Mouse (Mus musculus): ENCODE measurements around the gene Cpt1a. TPM values are rescaled to one million over a fixed set of nuclear protein-coding genes. Genes with fewer than 3 reads are reported as not detected.
A peak's percentile ranks its signal among the peaks of the same experiment; 100 is the strongest.

The Cpt1a gene
- polyA plus RNA-seq (2015; fragmentation: Nextera tagmentation; extraction: Ambion mirVana): 12.9 TPM in 2 replicates

DNA sequence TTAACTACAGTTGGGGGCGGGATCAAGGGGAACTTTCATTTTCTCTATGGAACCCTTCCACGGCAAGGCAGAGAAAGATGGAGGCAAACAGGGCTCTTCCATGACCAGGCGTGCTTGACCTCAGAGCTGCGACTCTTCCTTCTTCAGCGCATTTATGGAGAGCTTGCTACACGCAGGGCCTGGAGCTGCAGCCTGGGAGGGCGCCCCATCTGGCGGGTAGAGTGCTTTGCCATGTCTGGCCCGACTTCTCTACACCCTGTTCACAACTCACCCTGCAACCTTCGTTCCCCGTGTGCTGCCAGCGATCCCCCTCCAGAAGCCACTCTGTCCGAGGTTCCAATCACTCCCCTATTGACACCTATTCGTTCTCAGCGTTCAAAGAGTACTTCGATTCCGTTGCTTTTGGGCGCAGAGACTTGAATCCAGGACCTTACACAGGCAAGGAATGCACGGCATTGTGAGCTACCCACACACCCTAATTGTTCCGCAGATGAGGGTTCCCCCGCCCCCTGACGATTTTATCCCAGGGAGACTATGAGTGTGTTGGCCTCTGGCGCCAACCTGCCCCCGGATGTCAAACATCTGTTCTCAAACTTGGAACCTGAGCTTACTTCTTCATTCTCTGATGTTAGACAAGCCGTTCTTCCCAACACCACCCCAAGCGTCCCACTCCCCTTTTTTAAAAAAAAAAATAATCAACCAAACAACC is at the start of gene Cpt1a:
Cpt1a (plus strand) TSS at position 74 of the 709 bp plus-strand sequence.
- peaks cover 43% of the 10 kb centered on the region for H3K27me3 ChIP-seq
- H3K4me3 ChIP-seq (replicated peaks): peak within 1 kb of the TSS; percentile 50
- peak within 1 kb of the TSS; percentile 61 for H3K9ac ChIP-seq (replicated peaks)
- no peak for ATAC-seq
- no peak within 1 kb of the TSS for H3K27ac ChIP-seq
- WGBS: 5% methylated on average over 26 of the region's 26 CpGs
- H3K36me3 ChIP-seq: no peaks in the 10 kb centered on the region
- H3K4me2 ChIP-seq (replicated peaks): peak within 1 kb of the TSS; percentile 84
- H3K9me3 ChIP-seq: no peaks in the 10 kb centered on the region
- H3K4me1 ChIP-seq (replicated peaks): peaks cover 50% of the 10 kb centered on the region

DNA sequence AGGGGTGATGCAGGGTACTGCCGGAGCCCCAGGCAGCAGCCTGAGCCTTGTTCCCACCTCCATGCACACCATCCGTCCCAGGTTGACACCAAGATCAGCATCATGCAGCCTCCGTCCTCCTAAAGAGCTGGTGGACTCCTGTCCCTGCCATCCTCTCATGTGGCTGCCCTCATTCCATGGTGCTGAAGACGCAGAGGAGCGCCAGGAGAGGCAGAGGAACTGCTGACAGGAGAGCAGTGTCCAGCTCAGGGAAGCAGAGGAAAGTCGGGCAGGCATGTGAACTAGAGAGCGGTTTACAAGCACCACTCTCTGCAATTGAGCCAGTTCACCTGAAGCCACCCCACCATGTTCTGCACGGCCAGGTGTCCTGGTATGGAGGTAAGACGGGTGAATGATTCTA is 48.8 kb upstream of the Cpt1a start:
- Histone ChIP-seq H3K4me1 (replicated peaks) (no peaks in the 10 kb centered on the region), H3K36me3 (peaks cover 98% of the 10 kb centered on the region), H3K27ac (no peak overlapping the region), H3K9me3 (no peaks in the 10 kb centered on the region), H3K4me2 (replicated peaks) (no peak overlapping the region), H3K4me3 (replicated peaks) (no peak overlapping the region), H3K9ac (replicated peaks) (no peak overlapping the region), H3K27me3 (no peaks in the 10 kb centered on the region)
- ATAC-seq: no peak
- WGBS: 92% methylated on average over 9 of the region's 9 CpGs

DNA sequence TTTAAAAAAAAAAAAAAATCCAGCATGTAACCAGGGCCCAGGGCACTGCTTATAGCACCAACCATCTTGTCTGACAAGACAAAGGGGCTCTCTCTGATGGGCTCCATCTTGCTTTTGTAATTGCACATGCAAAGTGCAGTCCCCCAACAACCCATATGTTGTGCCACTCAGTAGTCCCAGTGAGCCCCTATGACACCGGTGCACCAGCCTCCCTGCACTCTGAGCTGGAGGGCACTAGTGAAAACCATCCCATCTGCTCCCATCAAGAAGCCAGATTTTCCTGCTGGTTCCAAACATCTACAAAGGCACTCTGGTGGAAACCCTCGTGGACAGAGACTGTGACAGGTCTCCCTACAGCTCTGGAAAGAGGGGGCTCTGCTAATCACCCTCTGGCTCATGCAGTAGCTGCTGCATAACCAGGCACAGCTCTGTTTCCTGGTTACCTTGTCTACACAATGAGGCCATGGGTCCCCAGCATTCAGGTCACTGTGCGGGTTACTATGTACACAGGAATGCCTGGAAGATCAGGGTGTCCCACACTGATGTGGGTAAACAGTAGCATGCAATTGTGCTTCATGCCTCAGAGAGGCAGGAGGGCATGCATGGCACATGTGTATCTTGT is 46.3 kb upstream of the Cpt1a start:
- Histone ChIP-seq H3K9me3 (no peaks in the 10 kb centered on the region), H3K27ac (no peak overlapping the region), H3K4me3 (replicated peaks) (no peak overlapping the region), H3K27me3 (no peaks in the 10 kb centered on the region), H3K4me1 (replicated peaks) (peaks cover 3% of the 10 kb centered on the region; the same call in 1 of the 2 replicates), H3K4me2 (replicated peaks) (no peak overlapping the region), H3K9ac (replicated peaks) (no peak overlapping the region), H3K36me3 (peaks cover 92% of the 10 kb centered on the region)
- 86% methylated on average over 3 of the region's 3 CpGs for WGBS
- no peak for ATAC-seq

DNA sequence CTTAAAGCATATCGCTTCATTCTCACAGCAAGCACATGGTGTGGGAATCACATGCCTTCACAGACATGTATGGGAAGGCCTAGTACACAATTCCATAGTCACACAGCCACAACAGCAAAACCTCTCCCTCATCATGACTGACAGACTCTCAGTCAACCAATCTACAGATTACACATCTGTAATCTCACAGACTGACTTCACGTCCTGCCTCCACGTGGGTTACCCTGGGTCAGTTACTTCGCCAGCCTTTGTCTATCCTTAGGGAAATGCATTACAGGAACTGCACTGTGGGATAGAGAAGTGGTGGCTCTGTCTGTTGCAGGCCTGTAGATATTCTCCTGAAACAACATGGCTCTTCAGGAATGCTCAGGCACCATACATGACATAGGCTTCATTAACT is 40.2 kb upstream of the Cpt1a start:
- Histone ChIP-seq H3K9me3 (no peaks in the 10 kb centered on the region), H3K27me3 (no peaks in the 10 kb centered on the region), H3K4me2 (replicated peaks) (peak overlapping the region; percentile 75), H3K4me3 (replicated peaks) (peak overlapping the region; percentile 79), H3K36me3 (peaks cover 51% of the 10 kb centered on the region), H3K4me1 (replicated peaks) (peaks cover 26% of the 10 kb centered on the region), H3K9ac (replicated peaks) (peak overlapping the region; percentile 81), H3K27ac (no peak overlapping the region)
- 82% methylated on average over 4 of the region's 4 CpGs for WGBS
- ATAC-seq: 0 out of 2 replicates have a peak, but pooled peaks have one; percentile 7

DNA sequence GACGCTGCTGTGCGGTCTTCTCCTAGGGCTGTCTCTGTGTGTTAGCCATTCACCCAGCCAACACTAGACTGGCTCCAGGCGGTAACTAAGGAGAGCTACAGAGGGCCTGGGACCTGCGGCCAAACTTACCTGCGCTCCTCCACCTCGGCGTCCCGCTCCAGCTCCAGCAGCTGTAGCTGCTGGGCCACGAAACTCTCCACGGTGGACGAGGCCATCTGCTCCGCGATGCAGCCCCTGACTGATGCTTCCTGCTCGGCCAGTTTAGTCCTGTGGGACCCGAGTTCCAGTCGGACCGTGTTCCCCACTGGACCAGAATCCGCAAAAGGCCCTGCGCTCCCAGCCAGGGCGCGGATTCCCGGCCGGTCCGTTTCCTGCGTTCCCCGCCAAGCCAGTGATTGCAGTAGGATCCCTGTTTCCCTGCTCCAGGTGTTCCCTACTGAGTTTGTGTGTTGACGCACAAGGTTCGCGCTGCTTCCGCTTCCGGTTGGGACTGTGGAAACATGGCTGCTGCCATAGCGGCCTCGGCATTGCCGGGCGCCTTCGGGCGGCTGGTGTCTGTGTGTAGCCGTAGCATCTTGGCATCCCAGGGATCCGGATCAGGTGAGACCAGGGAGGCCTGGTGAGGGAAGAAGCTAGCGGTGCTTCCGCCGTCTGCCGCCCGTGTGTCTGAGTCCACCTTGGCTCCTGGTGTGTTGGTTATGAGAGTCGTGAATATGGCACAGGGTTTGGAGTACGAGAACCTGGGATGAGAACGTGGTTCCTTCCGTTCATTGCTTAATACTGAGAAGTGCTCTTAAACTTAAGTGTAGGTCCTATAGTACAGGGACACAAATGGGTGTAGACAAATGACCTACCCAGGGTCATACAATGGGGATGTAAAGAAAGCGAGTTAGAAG is 39.3 kb upstream of the Cpt1a start, which contains the start of the genes Mrpl21 and Ighmbp2:
Mrpl21 (plus strand) TSS at position 330 of the 896 bp plus-strand sequence.
Ighmbp2 (minus strand) TSS at position 446 of the 896 bp plus-strand sequence.
- under 1% methylated on average over 49 of the region's 49 CpGs for WGBS
- Histone ChIP-seq H3K27me3 (no peaks in the 10 kb centered on the region), H3K9me3 (no peaks in the 10 kb centered on the region), H3K27ac (peak within 1 kb of the TSS; percentile 66), H3K4me1 (replicated peaks) (peaks cover 26% of the 10 kb centered on the region), H3K36me3 (peaks cover 51% of the 10 kb centered on the region), H3K4me3 (replicated peaks) (peak within 1 kb of the TSS; percentile 79), H3K4me2 (replicated peaks) (peak within 1 kb of the TSS; percentile 75), H3K9ac (replicated peaks) (peak within 1 kb of the TSS; percentile 81)
- ATAC-seq: peak; percentile 95

DNA sequence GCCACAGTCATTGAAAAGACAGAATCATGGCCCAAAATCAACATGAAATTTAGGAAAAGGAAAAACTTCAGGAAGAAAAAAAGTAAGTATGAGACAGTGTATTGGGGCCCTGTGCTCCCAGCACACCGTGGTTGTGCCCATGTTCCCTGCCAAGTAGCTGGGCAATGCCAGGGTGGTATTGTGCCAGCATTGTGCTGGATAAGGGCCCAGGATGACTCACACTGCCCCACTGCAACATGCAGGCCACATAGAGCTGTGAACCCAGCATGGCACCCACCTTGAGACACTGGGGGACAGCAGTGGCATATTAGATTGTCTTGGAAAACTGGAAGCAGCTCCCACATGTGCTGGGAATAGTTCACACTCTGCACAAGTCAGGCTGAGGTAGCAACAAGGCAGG is 33.1 kb upstream of the Cpt1a start:
- H3K4me1 ChIP-seq (replicated peaks): peaks cover under 1% of the 10 kb centered on the region; the same call in 1 of the 2 replicates
- H3K9ac ChIP-seq (replicated peaks): no peak overlapping the region
- peaks cover 76% of the 10 kb centered on the region for H3K36me3 ChIP-seq
- no peak overlapping the region for H3K27ac ChIP-seq
- no peak overlapping the region for H3K4me3 ChIP-seq (replicated peaks)
- no peak for ATAC-seq
- H3K27me3 ChIP-seq: no peaks in the 10 kb centered on the region
- no peak overlapping the region for H3K4me2 ChIP-seq (replicated peaks)
- H3K9me3 ChIP-seq: no peaks in the 10 kb centered on the region
- WGBS: 100% methylated on average over 1 of the region's 1 CpGs

DNA sequence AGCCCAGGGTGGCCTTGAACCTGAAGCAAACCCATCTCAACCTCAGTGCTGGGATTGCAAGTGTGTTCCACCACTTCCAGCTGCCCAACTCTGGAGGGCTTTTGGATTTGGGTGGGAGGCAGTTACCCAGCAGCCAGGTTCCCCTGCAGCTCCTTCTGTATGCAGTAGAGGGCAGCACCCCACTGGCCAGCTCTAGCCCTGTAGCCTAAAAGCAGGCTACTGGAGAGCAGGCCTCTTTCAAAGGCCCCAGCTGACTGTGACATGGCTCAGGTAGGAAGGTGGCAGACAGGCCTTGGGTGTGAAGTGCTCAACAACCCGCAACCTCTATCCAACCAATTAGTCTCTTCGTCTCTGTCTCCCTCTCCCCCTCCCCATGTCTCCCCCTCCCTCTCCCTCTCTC is 30.1 kb upstream of the Cpt1a start:
- Histone ChIP-seq H3K4me3 (replicated peaks) (no peak overlapping the region), H3K4me2 (replicated peaks) (no peak overlapping the region), H3K36me3 (peaks cover 54% of the 10 kb centered on the region), H3K4me1 (replicated peaks) (no peaks in the 10 kb centered on the region), H3K27ac (no peak overlapping the region), H3K27me3 (no peaks in the 10 kb centered on the region), H3K9me3 (no peaks in the 10 kb centered on the region), H3K9ac (replicated peaks) (no peak overlapping the region)
- WGBS: 68% methylated on average over 2 of the region's 2 CpGs
- peak; percentile 88 for ATAC-seq

DNA sequence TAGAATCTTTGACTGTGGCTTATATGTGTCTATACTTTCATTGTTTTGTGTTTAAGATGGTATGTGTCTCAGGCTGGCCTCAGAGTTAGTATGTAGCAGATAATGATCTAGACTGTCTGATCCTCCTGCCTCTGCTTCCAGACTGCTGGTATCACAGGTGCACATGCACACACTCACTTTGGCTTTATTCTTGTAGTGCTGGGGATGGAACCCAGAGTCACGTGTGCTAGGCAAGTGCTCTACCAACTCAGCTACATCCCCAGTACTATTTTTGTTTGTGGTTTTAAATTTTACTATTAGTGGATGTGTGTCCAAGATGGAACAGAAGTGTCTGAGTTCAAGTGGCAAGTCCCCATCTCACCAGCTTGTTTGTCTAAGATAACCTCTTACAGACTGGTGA is 29.1 kb upstream of the Cpt1a start:
- Histone ChIP-seq H3K4me1 (replicated peaks) (no peaks in the 10 kb centered on the region), H3K9ac (replicated peaks) (no peak overlapping the region), H3K27me3 (no peaks in the 10 kb centered on the region), H3K9me3 (no peaks in the 10 kb centered on the region), H3K36me3 (peaks cover 45% of the 10 kb centered on the region), H3K27ac (no peak overlapping the region), H3K4me3 (replicated peaks) (no peak overlapping the region), H3K4me2 (replicated peaks) (no peak overlapping the region)
- WGBS: 87% methylated on average over 1 of the region's 1 CpGs
- no peak for ATAC-seq

DNA sequence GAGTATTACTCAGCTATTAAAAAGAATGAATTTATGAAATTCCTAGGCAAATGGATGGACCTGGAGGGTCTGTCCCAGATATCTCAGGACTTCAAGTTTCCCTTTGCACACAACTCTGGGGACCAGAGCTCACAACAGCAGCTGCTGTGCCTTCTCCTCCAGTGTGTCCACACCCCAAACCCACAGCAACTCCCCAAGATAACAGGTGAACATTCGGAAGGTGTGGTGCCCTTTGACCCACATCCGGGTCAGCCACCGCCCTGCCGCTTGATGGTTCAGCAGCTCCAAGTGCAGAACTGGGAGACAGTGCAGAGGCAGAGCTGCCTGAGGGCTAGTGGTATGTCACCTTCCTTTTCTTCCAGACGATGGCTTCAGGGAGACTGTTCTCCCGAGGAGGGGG is 26.9 kb upstream of the Cpt1a start:
- WGBS: 91% methylated on average over 6 of the region's 6 CpGs
- Histone ChIP-seq H3K4me1 (replicated peaks) (no peaks in the 10 kb centered on the region), H3K9me3 (no peaks in the 10 kb centered on the region), H3K4me3 (replicated peaks) (no peak overlapping the region), H3K36me3 (peaks cover 28% of the 10 kb centered on the region), H3K27me3 (no peaks in the 10 kb centered on the region), H3K4me2 (replicated peaks) (no peak overlapping the region), H3K9ac (replicated peaks) (no peak overlapping the region), H3K27ac (no peak overlapping the region)
- ATAC-seq: no peak

DNA sequence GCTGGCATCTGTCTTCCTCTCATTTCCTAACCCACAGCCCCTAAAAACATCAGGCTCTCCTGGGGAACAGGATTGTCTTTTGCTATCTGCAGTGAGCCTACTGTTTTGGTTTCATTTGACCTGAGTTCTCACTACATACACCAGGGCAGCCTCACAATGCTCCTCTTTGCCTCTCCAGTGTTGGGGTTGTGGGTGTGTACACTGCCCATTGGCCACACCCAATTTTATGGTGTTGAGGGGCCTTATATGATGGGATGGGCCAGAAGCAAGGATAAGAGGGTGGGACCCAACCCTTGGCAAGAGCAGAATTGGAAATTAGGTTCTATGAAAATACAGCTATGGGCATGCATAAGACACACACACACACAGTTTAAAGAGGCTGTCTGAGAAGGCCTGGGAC is 25.1 kb upstream of the Cpt1a start:
- Histone ChIP-seq H3K4me3 (replicated peaks) (no peak overlapping the region), H3K36me3 (0 out of 2 replicates have a peak, but pooled peaks cover 10% of the 10 kb centered on the region), H3K4me1 (replicated peaks) (no peaks in the 10 kb centered on the region), H3K27ac (no peak overlapping the region), H3K9me3 (no peaks in the 10 kb centered on the region), H3K27me3 (no peaks in the 10 kb centered on the region), H3K9ac (replicated peaks) (no peak overlapping the region), H3K4me2 (replicated peaks) (no peak overlapping the region)
- ATAC-seq: no peak

DNA sequence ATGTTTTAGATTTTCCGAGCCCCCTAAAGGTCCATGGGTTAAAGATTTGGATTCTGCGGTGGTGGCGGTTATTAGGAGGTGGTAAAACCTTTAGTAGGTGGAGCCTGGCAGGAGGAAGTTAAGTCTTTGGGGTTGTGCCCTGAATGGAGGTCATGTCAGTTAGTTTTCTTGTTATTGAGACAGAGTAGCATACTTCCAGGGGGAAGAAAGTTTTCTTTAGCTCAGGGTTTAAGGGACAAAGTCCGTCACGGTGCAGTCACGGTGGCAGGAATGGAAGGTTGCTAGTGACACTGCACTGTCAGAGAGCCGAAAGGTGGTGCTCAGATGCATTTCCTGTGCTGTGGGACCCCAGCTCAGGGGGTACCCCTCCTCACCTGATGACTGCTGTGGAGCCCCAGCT is 24.4 kb upstream of the Cpt1a start:
- WGBS: 89% methylated on average over 7 of the region's 7 CpGs
- Histone ChIP-seq H3K4me1 (replicated peaks) (no peaks in the 10 kb centered on the region), H3K27me3 (no peaks in the 10 kb centered on the region), H3K36me3 (0 out of 2 replicates have a peak, but pooled peaks cover 5% of the 10 kb centered on the region), H3K4me3 (replicated peaks) (no peak overlapping the region), H3K4me2 (replicated peaks) (no peak overlapping the region), H3K9ac (replicated peaks) (no peak overlapping the region), H3K9me3 (no peaks in the 10 kb centered on the region), H3K27ac (no peak overlapping the region)
- no peak for ATAC-seq

DNA sequence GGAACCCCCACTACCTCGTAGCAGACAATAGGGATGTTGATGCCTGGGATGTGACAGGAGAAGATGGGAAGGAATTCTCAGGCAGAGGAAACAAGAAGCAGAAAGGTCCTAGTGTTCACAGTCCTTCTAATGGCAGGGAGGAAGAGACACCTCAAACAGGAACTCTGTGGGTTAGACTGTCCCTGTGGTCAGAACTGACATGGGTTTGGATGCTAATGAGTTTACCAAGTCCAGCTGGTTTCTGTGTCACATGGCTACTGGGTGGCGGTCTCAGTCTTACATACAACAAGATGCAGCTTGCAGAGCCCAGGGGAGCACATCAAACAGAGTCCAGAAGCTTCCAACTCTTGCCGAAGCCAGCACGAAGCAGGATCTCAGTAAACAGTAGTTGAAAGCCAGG is 18.1 kb upstream of the Cpt1a start:
- ATAC-seq: no peak
- H3K4me2 ChIP-seq (replicated peaks): no peak overlapping the region
- H3K36me3 ChIP-seq: no peaks in the 10 kb centered on the region
- no peak overlapping the region for H3K4me3 ChIP-seq (replicated peaks)
- no peak overlapping the region for H3K9ac ChIP-seq (replicated peaks)
- WGBS: 66% methylated on average over 4 of the region's 4 CpGs
- H3K4me1 ChIP-seq (replicated peaks): no peaks in the 10 kb centered on the region
- no peaks in the 10 kb centered on the region for H3K9me3 ChIP-seq
- H3K27me3 ChIP-seq: peaks cover 3% of the 10 kb centered on the region; the same call in 1 of the 2 replicates
- no peak overlapping the region for H3K27ac ChIP-seq
